Mouse (Mus musculus) spleen, adult 2 months (tissue): ENCODE measurements around the gene Prdx5.

Experiments
- CTCF ChIP-seq: fragments of 200-500 bp; IDR thresholded peaks from 2 replicates; pipeline ENCODE4 v1.5.1; 2011; ENCODE audit warnings: mild to moderate bottlenecking, inconsistent platforms; ENCODE audit not compliant: insufficient read depth, insufficient read length, insufficient replicate concordance; ENCODE audit errors: extremely low read depth
- POLR2A ChIP-seq: fragments of 200-500 bp; IDR thresholded peaks from 2 replicates; pipeline ENCODE4 v1.6.1; 2011; ENCODE audit warnings: low read depth, low read length, inconsistent platforms

GRCm38 (mm10) chr19:6933102-6933435 is 23.2 kb upstream of the Prdx5 start:
- TF ChIP-seq CTCF, result no peak
- no peak for TF ChIP-seq POLR2A
